Mouse (Mus musculus) v-Abl transformed pro-B cells (cell line): ENCODE results near the gene Eno2.

Source experiments
- in situ Hi-C, 2 experiments: fragments of 400-800 bp; cut with MboI; formaldehyde crosslinking; loops; one replicate each; pipeline ENCODE4 v1.15.1; 2025; ENCODE audit not compliant: unreplicated experiment in 2 of 2

Eno2 gene

DNA sequence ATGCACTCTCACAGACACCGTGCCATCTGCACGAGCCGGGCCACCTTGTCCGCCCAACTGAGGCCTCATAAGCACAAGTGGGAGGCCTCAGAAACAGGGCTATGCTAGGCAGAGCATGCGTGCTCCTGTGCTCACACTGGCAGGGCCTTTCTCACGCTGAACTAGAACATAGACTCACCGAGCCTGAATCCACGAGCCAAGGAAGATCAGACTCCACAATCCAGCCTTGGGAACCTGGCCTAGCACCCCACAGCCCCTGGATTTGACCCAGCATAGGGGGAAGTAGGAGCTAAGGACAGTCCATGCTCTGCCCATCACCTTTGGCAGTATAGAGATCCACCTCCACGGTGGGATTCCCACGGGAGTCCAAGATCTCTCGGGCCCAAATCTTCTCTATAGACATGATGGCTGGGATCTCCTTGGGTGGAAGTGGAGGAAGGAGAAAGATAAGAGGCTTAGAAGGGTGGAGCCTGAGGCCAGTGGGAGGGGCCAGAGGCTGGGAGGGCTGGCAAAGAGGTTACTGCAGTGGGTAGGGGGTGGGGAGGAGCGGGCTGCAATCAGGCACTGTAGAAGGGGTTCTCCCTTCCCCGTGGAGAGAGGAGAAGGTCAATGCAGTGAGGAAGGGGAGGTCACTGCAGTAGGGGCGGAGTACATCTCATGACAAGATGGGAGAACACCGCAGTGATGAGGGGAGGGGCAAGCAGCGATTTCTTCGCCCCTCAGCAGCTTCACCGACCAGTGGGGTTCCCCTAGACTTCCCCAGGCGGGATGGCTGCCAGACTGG lies 1.4 kb downstream of the Eno2 start:
- in situ Hi-C loops, result loop anchor here (10.0 to 25.0 kb wide), 2 partner anchors 263 to 356 kb away; partner anchors contain the start of gene Pex5 (in 1 of the 2)

DNA sequence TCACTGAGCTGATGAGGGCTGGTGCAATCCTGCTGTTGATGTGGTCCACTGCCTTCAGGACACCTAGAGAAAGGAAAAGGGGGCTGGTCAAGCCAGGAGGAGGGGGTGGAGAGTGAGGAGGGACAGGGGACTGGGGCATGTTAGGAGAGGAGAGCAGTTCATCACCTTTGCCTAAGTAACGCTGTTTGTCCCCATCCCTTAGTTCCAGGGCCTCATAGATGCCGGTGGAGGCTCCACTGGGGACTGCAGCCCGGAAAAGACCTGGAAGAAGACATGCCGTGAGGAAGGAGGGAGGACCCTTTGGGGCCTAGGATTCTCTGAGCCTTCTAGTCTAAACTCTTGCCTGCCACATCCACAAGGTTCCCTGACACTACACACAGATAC lies 1.9 kb downstream of the Eno2 start:
- in situ Hi-C loops, result loop anchor here (10.0 to 25.0 kb wide), 2 partner anchors 263 to 355 kb away; partner anchors contain the start of gene Pex5 (in 1 of the 2)

DNA sequence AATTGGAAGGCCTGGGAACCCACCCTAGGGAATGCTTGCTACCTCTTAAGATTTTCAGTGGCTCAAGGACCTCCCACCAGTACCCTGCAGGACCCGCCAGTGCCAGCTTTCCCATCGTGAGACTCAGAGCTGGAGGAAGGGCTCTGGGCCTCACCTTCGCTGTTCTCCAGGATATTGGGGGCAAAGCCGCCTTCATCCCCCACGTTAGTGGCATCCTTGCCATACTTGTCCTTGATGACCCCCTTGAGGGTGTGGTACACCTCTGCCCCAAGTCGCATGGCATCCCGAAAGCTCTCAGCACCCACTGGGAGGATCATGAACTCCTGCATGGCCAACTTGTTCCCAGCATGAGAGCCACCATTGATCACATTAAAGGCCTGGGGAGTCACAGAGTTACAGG lies 3.5 kb downstream of the Eno2 start:
- in situ Hi-C loops, result loop anchor here (10.0 to 25.0 kb wide), 2 partner anchors 261 to 354 kb away; partner anchors contain the start of gene Pex5 (in 1 of the 2)

DNA sequence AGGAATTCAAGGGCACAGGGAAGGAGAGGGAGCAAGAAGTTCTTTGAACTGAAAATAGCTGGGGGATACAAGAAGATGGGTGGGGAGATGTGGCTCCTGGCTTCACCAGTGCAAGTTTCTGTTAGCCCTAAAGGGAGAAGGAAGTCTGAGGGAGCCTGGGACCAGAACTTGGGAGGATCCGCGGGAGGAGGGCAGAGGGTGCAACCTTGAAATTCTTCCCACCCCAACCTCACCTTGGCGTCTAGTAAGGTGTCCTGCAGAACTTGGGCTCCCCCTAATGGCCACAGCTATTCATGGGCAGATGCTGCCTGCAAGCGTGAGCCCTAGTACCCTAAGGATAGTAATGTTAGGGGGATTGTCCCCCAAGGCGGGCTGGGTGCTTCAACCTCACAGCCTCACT lies 10.2 kb downstream of the Eno2 start:
- in situ Hi-C loops, result loop anchor here in 1 of 2 experiments (25.0 kb wide), 1 partner anchor 347 kb away; the partner anchor contains the start of gene Pex5

DNA sequence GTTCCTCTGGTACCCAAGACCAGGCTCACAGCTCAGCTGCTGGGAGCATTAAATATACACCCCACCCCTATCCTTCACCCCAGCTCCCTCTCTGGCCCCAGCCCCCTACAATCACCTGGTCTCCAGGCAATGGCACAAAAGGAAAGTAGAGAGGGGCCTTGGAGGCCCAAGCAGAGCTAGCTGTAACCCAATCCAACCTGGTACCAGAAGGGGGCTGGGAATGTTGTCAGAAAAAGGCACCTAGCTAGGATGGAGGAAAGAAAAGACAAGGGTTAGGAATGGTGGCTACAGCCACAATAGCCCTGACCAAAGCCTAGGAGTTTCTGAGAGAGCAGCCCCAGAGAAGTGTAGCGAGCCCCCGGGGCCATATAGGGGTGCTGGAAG lies 10.6 kb downstream of the Eno2 start:
- in situ Hi-C loops, result loop anchor here in 1 of 2 experiments (25.0 kb wide), 1 partner anchor 347 kb away; the partner anchor contains the start of gene Pex5

DNA sequence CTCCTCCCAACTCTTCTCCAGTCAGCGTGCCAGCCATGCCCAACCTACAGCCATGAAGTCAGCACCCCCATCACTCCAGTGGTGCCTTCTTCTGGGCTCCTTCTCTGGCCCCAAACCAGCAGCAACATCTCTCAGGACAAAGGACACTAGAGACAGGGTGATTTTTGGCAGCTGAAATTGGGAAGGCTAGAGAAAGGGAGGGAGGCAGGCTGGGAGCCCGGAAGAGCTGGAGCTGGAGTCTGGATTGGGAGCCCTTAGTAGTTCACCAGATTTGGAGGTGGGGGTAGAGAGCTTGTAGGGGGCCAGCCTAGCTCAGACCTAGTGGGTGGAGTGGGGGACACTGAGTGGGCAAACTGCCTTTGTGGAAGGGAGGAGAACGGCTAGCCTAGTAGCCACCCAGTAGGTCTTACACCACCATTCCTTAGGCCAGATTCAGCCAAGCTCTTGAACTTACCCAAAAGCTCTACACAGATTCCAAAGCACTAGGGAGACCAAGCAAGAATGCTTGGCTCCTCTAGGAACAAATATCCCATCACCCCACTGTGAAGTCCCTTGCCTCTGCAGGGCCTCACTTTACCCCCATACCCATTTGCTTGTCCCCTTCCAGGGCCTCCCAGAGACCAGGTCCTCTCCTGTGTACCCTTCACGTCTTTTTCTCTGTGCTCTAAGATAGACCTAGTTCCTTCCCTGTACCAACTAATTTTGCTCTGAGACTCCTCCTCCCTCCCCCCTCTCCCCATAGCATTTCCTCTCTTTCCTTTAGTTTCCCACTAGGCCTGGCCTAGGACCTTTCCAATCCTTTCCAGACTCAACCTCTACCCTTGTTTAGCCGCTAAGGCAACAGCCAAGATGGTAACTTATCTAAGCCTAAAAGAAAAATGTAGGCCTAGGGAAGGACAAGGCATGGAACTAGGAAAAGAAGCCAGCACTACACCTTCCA lies 11.3 kb downstream of the Eno2 start:
- in situ Hi-C loops, result loop anchor here in 1 of 2 experiments (25.0 kb wide), 1 partner anchor 346 kb away; the partner anchor contains the start of gene Pex5

DNA sequence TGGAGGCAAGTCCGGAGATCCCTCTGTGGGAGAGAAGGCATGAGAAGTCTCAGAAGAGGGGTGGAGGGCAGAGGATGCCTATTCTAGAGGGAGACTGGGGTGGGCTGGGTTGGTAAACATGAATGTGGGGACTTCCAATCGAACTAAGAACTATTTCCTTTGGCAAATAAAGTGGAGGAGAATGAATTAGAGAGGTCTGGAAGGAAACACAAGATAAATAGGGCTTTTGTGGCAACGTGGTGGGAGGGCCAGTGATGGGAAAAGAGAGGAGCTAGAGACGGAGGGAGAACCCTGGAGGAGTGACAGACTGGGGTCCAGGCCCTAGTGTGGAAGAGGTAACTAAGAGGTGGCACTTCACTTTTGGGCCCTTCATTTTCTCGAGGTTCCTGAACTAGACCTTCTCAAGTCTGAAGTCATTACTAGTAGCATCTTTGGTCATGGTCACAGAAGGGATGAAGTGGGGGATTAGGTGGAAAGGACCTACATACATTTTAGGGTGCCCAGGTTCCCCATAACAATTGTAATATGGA lies 12.1 kb downstream of the Eno2 start:
- in situ Hi-C loops, result loop anchor here in 1 of 2 experiments (25.0 kb wide), 1 partner anchor 345 kb away; the partner anchor contains the start of gene Pex5

DNA sequence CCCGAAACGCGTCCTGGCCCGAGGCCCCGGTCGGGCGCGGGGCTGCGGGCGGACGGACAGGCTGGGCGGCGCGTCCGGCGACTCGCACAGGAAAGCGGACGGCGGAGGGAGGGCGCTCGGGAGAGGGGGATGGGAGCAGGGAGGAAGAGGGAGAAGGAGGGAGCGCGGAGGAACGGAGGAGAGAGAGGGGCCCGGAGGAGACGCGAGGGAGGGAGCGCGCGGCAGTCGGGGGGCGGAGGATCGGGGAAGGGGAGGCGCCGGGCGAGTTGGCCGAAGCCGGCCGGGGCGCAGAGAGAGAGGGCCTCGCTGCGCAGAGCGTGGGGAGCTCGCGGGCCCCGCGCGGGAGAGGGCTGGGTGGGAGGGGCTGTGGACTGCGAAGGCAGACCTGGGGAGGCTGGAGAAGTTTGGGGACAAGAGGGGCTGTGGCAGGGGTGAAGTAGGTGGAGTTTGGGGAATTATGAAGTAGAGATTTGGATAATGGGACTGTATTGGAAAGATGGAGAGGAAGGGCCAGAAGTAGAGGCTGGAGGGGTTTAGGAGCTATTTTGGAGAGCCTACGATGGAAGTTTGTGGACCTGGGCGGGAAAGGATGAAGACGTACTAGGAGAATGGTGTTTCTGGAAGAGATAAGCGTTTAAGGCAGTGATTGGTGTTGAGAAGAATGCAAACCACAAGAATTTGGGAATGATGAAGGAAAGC lies 12.7 kb downstream of the Eno2 start:
- in situ Hi-C loops, result loop anchor here in 1 of 2 experiments (25.0 kb wide), 1 partner anchor 344 kb away; the partner anchor contains the start of gene Pex5

DNA sequence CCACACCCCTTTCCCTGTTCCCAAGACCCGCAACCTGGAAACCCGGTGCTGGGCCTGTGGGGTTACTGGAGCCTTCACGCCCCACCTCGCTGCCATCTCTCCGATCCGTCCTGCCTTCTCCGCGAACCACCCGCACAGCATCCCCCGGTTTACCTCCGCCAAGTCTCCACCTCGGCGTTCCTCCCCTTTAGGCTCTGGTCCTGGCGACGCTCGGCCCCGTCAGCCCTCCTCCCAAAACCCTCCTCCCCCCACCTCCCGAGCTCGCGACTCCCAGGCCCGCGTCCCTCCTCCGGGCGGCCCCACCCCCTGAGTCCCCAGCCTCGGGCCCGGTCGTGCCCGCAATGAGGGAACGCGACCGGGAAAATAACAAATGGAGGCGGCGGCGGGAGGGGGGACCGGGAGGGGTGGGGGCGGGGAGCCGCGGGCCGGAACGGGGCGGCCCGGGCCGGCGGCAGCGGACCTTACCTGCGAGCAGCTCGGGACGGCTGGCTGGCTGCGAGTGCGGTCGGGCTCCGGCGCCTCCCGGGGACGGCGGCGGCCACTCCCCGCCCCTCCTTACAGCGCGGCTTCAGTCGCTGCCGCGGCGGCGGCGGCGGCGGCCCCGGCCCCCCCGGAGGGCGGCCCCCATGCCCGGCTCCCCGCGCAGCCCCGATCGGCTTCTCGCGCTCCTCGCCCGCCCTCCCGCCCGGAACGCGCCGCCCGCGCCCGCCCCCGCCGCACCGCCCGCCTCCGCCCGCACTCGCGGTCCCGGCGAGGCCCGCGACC lies 13.5 kb downstream of the Eno2 start, which contains the start of the genes Gm45234 and Atn1:
Gm45234 (minus strand) TSS at position 191 of the 765 bp plus-strand sequence.
Atn1 (minus strand) TSS at position 694 of the 765 bp plus-strand sequence.
- in situ Hi-C loops, result loop anchor here in 1 of 2 experiments (25.0 kb wide), 1 partner anchor 344 kb away; the partner anchor contains the start of gene Pex5

DNA sequence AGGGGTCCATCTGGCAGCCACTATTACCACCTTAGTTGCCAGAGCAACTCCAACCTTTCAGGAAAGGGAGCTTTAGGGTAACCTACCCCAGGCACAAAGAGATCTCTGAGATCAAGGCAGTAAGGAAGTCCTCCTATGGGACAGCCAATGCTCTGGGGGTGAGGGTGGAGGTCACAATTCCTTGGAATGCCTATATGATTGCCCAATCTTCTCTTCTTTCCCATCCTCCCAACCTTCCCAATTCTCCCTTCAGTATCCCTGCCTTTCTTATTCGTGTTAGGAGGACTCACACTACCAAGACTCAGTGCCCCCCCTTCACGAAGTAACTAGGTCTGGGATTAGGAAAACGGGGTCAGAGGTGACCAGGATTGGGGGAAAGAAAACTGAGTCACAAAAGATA lies 14.2 kb downstream of the Eno2 start:
- in situ Hi-C loops, result loop anchor here in 1 of 2 experiments (25.0 kb wide), 1 partner anchor 343 kb away; the partner anchor contains the start of gene Pex5

DNA sequence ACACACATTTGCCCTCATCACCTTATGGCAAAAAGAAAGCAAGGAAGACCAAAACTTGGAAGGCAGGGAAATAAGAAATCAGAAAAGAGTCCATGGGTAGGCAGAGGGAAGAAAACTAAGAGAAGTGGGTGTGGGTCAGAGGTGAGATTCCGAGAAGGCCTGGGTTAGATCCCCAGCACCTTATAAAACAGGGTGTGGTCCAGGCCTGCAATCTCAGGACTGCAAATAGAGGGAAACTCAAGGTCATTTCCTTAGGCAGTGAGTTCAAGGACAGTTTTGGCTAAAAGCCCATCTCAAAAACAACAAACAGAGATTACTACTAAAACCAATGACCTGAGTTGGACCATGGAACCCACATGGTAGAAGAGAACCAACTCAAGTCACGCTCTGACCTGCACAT lies 15.6 kb downstream of the Eno2 start:
- in situ Hi-C loops, result loop anchor here (5.0 to 25.0 kb wide), 2 partner anchors 42 to 342 kb away; partner anchors contain the start of genes Emg1 (in 1 of the 2), Pex5 (in 1 of the 2) and Phb2 (in 1 of the 2)

DNA sequence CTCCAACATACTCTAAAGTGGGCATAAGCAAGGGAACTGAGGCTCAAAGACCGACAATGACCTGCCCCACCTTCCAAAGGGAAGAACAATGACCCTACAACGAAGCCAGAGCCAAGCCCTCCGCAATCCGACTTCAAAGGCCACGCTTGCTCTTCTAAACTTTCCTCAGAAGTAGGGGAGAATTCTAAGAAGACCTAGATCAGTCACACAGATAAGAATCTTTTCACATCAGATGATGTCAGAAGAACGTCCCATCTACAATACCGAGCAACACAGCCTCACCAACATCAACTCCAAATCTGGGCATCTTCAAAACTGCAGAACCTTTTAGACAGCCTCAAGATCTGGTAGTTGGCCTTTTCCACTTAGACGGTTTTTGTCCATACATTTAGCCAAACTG lies 19.1 kb downstream of the Eno2 start:
- in situ Hi-C loops, result loop anchor here (5.0 to 25.0 kb wide), 2 partner anchors 38 to 338 kb away; partner anchors contain the start of genes Emg1 (in 1 of the 2), Pex5 (in 1 of the 2) and Phb2 (in 1 of the 2)

DNA sequence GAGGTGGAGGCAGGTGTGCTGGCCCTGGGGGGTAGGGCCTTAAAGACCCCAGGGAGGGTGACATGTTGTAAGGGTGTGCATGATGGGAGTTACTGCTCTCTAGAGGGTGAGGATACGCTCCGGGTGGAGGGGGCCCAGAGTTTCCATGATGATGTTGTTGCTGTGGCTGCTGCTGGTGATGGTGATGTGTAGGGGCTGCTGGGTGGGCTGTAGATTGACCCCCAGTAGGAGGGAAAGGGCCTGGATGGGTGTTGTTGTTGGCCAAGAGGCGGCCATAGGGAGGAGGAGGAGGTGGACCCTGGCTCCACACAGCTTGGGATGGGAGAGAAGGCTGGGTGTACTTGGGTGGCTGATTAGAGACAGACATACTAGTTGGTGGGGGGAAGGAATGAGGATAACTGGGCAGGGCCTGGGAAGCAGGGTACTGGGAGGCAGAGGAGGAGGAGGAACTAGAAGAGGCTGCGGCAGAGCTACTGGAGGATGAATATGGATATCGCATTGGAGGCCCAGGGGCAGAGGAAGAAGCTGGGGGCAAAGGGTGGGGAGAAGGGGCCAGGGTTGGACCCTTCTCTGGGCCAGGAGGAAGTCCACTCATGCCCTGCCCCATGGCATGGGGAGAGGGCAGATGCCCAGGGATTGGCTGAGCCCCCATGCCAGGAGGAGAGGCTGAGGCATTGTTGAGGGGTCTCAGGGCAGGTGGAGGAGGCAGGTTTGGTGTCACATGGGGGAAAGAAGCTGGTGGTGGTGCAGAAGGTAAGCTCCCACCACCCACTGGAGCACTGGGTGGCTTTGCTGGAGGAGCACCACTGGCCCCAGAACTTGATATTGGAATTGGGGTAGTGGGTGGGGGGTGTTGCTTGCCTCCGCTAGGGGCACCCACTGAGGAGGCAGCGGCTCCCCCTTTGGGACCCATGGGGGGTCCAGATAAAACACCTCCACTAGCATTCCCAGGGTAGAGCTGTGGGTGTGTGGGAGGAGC lies 22.5 kb downstream of the Eno2 start:
- in situ Hi-C loops, result loop anchor here (5.0 to 10.0 kb wide), 2 partner anchors 35 to 328 kb away; partner anchors contain the start of genes Emg1 (in 1 of the 2) and Phb2 (in 1 of the 2)

DNA sequence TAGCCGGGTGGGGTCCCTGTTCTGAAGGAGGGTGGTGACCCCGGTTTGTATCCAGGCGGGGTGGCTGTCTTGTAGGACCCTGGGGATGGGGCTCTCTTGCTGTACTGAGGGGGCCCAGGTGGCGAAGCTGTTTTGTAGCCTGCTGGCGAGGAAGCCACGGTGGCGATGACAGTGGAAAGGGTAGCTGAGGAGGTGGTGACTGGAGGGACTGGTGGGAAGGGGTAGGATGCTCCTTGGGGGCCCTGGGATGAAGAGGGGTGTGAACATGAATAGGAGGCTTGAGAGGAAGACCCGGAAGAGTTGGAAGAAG lies 23.2 kb downstream of the Eno2 start:
- in situ Hi-C loops, result loop anchor here (5.0 to 10.0 kb wide), 2 partner anchors 34 to 329 kb away; partner anchors contain the start of genes Emg1 (in 1 of the 2) and Phb2 (in 1 of the 2)

DNA sequence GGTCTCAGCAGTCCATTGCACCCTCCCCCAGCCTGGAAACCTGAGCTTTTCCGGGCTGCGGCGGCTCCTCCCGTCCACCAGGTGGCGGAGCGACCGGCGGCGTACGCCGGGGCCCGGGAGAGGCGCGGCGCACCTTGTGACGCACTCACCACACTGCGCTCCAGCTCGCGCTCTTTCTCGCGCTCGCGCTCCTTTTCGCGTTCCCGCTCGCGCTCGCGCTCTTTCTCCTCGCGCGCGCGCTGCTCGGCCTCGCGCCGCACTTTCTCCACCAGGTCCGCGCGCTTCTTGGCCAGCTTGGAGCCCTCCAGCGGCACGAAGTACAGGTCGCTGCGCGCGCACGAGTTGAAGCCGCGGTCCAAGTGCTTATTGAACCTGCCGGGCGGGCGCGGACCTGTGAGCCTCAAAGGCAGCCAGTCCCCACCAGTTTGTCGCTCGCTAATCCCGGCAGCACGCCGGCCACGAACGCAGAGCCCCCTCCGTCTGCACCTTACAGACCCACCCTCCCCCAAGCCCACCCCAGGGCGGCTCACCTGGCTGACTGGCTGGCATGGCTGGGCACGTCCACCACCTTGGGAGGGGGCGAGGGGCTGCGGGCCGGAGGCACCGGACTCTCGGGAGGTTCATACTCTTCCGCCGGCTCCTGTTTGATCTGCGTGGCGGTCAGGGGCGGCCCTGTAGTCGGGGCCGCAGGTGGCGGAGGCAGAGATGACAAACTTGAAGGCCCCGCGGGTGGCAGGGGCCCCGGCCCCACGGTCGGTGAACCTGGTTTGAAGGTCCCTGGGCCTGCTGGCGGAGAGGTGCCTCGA lies 23.8 kb downstream of the Eno2 start:
- in situ Hi-C loops, result loop anchor here (5.0 to 10.0 kb wide), 2 partner anchors 33 to 329 kb away; partner anchors contain the start of genes Emg1 (in 1 of the 2) and Phb2 (in 1 of the 2)

DNA sequence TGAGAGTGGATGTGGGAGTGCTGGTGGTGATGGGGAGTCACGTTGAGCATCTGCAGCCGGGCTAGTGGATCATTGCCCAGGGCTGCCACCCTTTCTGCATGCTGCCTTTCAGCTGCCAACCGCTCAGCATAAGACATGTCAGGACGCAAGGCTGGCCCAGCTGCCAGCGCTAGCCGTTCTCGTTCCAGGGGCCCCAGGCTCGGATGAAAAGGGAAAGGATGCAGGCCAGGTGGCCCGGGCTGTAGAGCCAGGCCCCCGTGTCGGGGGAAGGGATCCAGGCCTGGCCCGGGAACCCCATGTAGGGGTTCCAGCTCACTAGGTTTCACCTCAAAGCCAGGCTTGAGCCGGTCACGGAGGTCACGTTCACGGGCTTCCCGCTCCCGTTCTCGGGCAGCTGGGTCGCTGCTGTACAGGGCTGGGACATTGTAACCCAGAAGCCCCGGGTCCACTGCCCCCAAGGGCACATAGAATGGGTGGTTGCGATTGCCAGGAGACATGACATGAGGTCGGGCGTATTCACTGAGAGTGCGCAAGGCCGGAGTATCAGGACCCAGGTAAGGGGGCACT lies 24.6 kb downstream of the Eno2 start:
- in situ Hi-C loops, result loop anchor here (5.0 to 10.0 kb wide), 2 partner anchors 33 to 330 kb away; partner anchors contain the start of genes Emg1 (in 1 of the 2) and Phb2 (in 1 of the 2)
